Mouse (Mus musculus): ENCODE results near the gene Dcbld2.

DNA sequence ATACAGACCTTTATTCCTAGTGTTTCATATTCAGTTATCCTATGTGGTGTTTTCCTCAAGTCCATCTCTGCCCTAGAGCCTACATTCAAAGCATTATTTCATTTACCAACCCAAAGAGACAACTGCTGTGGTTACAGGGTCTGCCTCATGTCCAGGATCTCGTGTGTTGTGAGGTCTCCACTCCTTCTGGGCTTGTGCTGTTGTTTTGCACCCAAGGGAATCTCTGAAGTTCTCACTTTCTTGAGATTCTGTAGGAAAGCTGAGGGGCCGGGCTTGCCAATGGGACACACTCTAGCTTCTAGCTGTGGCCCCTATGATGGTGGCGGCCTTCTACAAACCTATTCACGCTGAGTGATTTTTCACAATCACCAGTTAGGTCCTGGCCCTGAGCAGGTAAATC is 3.0 kb upstream of the Dcbld2 start:
- no peak for TF ChIP-seq CTCF (IDR thresholded peaks at IDR 0.05; ENCODE audit: low read depth, low read length)
- TF ChIP-seq GATA2 (IDR thresholded peaks at IDR 0.05; ENCODE audit: borderline replicate concordance, low read depth, low read length) = no peak
- TF ChIP-seq GATA1 (IDR thresholded peaks at IDR 0.05; ENCODE audit: borderline replicate concordance, low read length) = no peak

Data from G1E (cell line).